ENCODE assay signal across 22 mouse cellular contexts in the genomic region with DNA sequence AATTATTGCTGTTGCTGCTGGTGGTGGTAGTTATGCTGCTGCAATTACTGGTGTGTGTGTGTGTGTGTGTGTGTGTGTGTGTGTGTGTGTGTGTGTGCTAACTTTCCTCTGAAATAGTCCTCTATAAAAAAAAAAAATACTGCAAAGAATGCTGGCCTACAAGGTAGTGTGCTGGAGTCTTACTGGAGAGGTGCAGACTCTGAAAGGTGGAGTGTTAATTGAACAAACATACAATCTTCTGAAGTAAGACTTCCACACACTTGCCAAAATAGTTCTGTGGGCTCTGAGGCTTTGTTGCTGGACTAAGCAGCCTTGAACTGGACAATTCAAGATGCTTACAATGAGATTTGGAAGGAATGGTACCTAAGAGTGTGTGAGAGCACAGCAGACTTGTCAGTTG. TPM values are rescaled to one million over a fixed set of nuclear protein-coding genes. Genes with fewer than 3 reads are reported as not detected.
DNase-seq lines count a peak whose midpoint lies in the region; ATAC-seq and TF ChIP-seq lines count a peak whose summit lies in the region.
"Had no signal": no experiment of that assay in that cellular context is flagged by ENCODE, and none has a peak within 500 bp of the region (broad histone marks: within the 10 kb centered on the region; RNA-seq: fewer than 3 reads in every experiment).

No protein-coding gene starts in this region.

- peak; percentile 29 for DNase-seq in heart, adult 11 months
- DNase-seq in heart, adult 9 months (ENCODE audit: low spot score in 2 of 2) = no peak
- peak; percentile 72 for DNase-seq in lung, postnatal 0 days (ENCODE audit: low spot score)
- no peak for DNase-seq in lung, postnatal 25 days (ENCODE audit: low spot score)
- DNase-seq in lung, postnatal 10 days = peak; percentile 7
- no peak for DNase-seq in lung, postnatal 14 days
- DNase-seq in lung, postnatal 36 days = peak; percentile 7
- no peak for DNase-seq in lung, adult 18-20 months
- DNase-seq: adrenal gland, adult 2 months; adrenal gland, adult 8-10 months; adrenal gland, postnatal 10 days; adrenal gland, postnatal 14 days; adrenal gland, postnatal 25 days; adrenal gland, postnatal 36 days; B cell, adult 2 months; cerebellum, adult 11 months; cerebellum, adult 11-12 months had no signal

- no peak for TF ChIP-seq EP300 in lung, postnatal 0 days (IDR thresholded peaks at IDR 0.05)

- H3K9me3 ChIP-seq in lung, postnatal 0 days (ENCODE audit: low read length) = no peaks in the 10 kb centered on the region
- H3K9me3 ChIP-seq: G1E had no signal

- H3K27me3 ChIP-seq in lung, postnatal 0 days (replicated peaks; ENCODE audit: insufficient read depth, low read length) = no peaks in the 10 kb centered on the region
- H3K27me3 ChIP-seq: CH12.LX had no signal

- TF ChIP-seq CTCF in lung, postnatal 0 days (IDR thresholded peaks at IDR 0.05) = no peak

- H3K9ac ChIP-seq in lung, postnatal 0 days (replicated peaks; ENCODE audit: low read depth) = no peak overlapping the region

- H3K4me3 ChIP-seq in lung, postnatal 0 days (ENCODE audit: low read depth, low read length) = no peak overlapping the region

- peak; percentile 89 for ATAC-seq in lung, postnatal 0 days
- ATAC-seq: activated CD4-positive, CD25-positive, alpha-beta regulatory T cell, adult 4 months; CD4-positive, CD25-positive, alpha-beta regulatory T cell, adult 4 months; Patski had no signal

- no peaks in the 10 kb centered on the region for H3K4me1 ChIP-seq in lung, postnatal 0 days (ENCODE audit: insufficient read depth, low read depth, low read length)

- H3K27ac ChIP-seq in lung, postnatal 0 days (ENCODE audit: low read length) = no peak overlapping the region

- no peak overlapping the region for H3K4me2 ChIP-seq in lung, postnatal 0 days (replicated peaks; ENCODE audit: low read depth, low read length)

- H3K36me3 ChIP-seq in lung, postnatal 0 days (ENCODE audit: insufficient read depth, low read length) = no peaks in the 10 kb centered on the region
- H3K36me3 ChIP-seq: G1E had no signal

RNA-seq across cellular contexts. Expression of a gene that starts 20.0 kb away (rescaled TPM):
- polyA plus RNA-seq in lung, postnatal 0 days (2015; fragmentation: Nextera tagmentation; extraction: Ambion mirVana) = 24.0 and 24.5 TPM in 2 replicates

Comparison
In these comparisons a context has a peak if more than half of its experiments do, and no peak if none do; other contexts are left out.
1. DNase-seq: peak in heart, adult 11 months (single experiment), lung, postnatal 0 days (single experiment), lung, postnatal 10 days (single experiment) and lung, postnatal 36 days (single experiment); none in heart, adult 9 months (0 of 2), lung, postnatal 25 days (single experiment), lung, postnatal 14 days (single experiment) and lung, adult 18-20 months (0 of 2).